Mouse (Mus musculus): Measurements from ENCODE around the gene Lpar2.
A peak's percentile ranks its signal among the peaks of the same experiment; 100 is the strongest.

Lpar2 gene

GRCm38 (mm10) chr8:69870003-69870765, 48.0 kb downstream of the Lpar2 start:
- DNase-seq: no peak

- DNase-seq: no peak
Observed at GRCm38 (mm10) chr8:69870907-69871306, 48.7 kb downstream of the Lpar2 start.

- DNase-seq: peak; percentile 45 to 83
Observed at GRCm38 (mm10) chr8:69874155-69874554, 51.9 kb downstream of the Lpar2 start.

GRCm38 (mm10) chr8:69874654-69875053, 52.4 kb downstream of the Lpar2 start:
- no peak for DNase-seq

- DNase-seq: no peak
Observed at GRCm38 (mm10) chr8:69876097-69876496, 53.9 kb downstream of the Lpar2 start.

GRCm38 (mm10) chr8:69876967-69877366, 54.7 kb downstream of the Lpar2 start:
- no peak for DNase-seq

GRCm38 (mm10) chr8:69877396-69877795, 55.2 kb downstream of the Lpar2 start:
- no peak for DNase-seq

- no peak for DNase-seq
Observed at GRCm38 (mm10) chr8:69877992-69878391, 55.8 kb downstream of the Lpar2 start.

- no peak for DNase-seq
Observed at GRCm38 (mm10) chr8:69879678-69880077, 57.4 kb downstream of the Lpar2 start.
